Mouse (Mus musculus) left cerebral cortex, postnatal 25 days (tissue): ENCODE measurements around the gene Hist1h3a. TPM values are rescaled to one million over a fixed set of nuclear protein-coding genes. Genes with fewer than 3 reads are reported as not detected.
A peak's percentile ranks its signal among the peaks of the same experiment; 100 is the strongest.
"Not testable (repeated sequence)": the region's sequence is repeated elsewhere in the genome, so short reads cannot be mapped to it uniquely, and the experiment has no call there.

Experiments
- DNase-seq, 2 experiments: peaks; one replicate each; pipeline ENCODE4 v3.0.0; 2022; ENCODE audit warnings: low spot score in 2 of 2, mixed read lengths in 1 of 2
- intact Hi-C: fragments of 180-260 bp; cut with DNase I; formaldehyde crosslinking; loops from one replicate; pipeline ENCODE4 v1.15.1; 2025
- total RNA-seq, 2 experiments: library from RNA; stranded (reverse); gene quantifications; 2 replicates each; pipeline ENCODE4 v1.2.3; 2021

Gene Hist1h3a
- 10 to 100 TPM; 35.9 to 40.0 TPM for total RNA-seq

GRCm38 (mm10) chr13:23761871-23762821 lies at the start of gene Hist1h3a:
Gene Hist1h3a (minus strand): TSS chr13:23762386.
- intact Hi-C loops: loop anchor here (10.0 kb wide), 1 partner anchor 327 kb away; no protein-coding TSS in a partner anchor

GRCm38 (mm10) chr13:23806422-23807052 lies 44.4 kb upstream of the Hist1h3a start, which contains the start of gene Slc17a2:
Gene Slc17a2 (plus strand): TSS chr13:23806993.
- intact Hi-C loops: no loop called here
- DNase-seq: no peak

More at GRCm38 (mm10) chr13:23761871-23762821, at the start of gene Hist1h3a:
- peak; percentile 79 to 90 for DNase-seq

- intact Hi-C loops: no loop called here
These were observed 42.3 kb upstream of the Hist1h3a start for GRCm38 (mm10) chr13:23804532-23804931.

GRCm38 (mm10) chr13:23799405-23799804 lies 37.2 kb upstream of the Hist1h3a start:
- intact Hi-C loops: no loop called here
- DNase-seq: no peak

More at GRCm38 (mm10) chr13:23804532-23804931, 42.3 kb upstream of the Hist1h3a start:
- DNase-seq: no peak

GRCm38 (mm10) chr13:23792520-23792919 lies 30.3 kb upstream of the Hist1h3a start:
- intact Hi-C loops: loop anchor here (2.0 to 5.0 kb wide), 3 partner anchors 92 to 525 kb away; no protein-coding TSS in a partner anchor
- peak; percentile 54 to 64 for DNase-seq

- DNase-seq: no peak
- intact Hi-C loops: no loop called here
These were observed 16.8 kb upstream of the Hist1h3a start for GRCm38 (mm10) chr13:23779025-23779424.

GRCm38 (mm10) chr13:23778339-23778738 lies 16.2 kb upstream of the Hist1h3a start:
- no peak for DNase-seq
- intact Hi-C loops: no loop called here

GRCm38 (mm10) chr13:23772561-23773313 lies 10.6 kb upstream of the Hist1h3a start:
- peak; percentile 46 to 73 for DNase-seq

GRCm38 (mm10) chr13:23769613-23770012 lies 7.4 kb upstream of the Hist1h3a start, which contains the start of gene Trim38:
Gene Trim38 (plus strand): TSS chr13:23769913.
- not testable (repeated sequence) for DNase-seq
- intact Hi-C loops: loop anchor here (10.0 kb wide), 1 partner anchor 335 kb away; no protein-coding TSS in a partner anchor

More at GRCm38 (mm10) chr13:23772561-23773313, 10.6 kb upstream of the Hist1h3a start:
- intact Hi-C loops: no loop called here

- intact Hi-C loops: loop anchor here (10.0 kb wide), 1 partner anchor 334 kb away; no protein-coding TSS in a partner anchor
- DNase-seq: no peak
These were observed 6.7 kb upstream of the Hist1h3a start for GRCm38 (mm10) chr13:23768834-23769397.

- DNase-seq: no peak
- intact Hi-C loops: loop anchor here (10.0 kb wide), 1 partner anchor 332 kb away; no protein-coding TSS in a partner anchor
These were observed 4.6 kb upstream of the Hist1h3a start for GRCm38 (mm10) chr13:23766772-23767171.

- intact Hi-C loops: loop anchor here (10.0 kb wide), 1 partner anchor 330 kb away; no protein-coding TSS in a partner anchor
These were observed 3.0 kb upstream of the Hist1h3a start for GRCm38 (mm10) chr13:23765172-23765513.

GRCm38 (mm10) chr13:23764324-23765171 lies 2.4 kb upstream of the Hist1h3a start:
- no peak for DNase-seq
- intact Hi-C loops: loop anchor here (10.0 kb wide), 1 partner anchor 330 kb away; no protein-coding TSS in a partner anchor

More at GRCm38 (mm10) chr13:23765172-23765513, 3.0 kb upstream of the Hist1h3a start:
- DNase-seq: no peak

- peak; percentile 84 to 92 for DNase-seq
- intact Hi-C loops: loop anchor here (10.0 kb wide), 1 partner anchor 329 kb away; no protein-coding TSS in a partner anchor
These were observed 1.6 kb upstream of the Hist1h3a start, which contains the start of gene Hist1h1a for GRCm38 (mm10) chr13:23763586-23764323. Gene Hist1h1a (plus strand): TSS chr13:23763666.

GRCm38 (mm10) chr13:23763242-23763585 lies 1.0 kb upstream of the Hist1h3a start:
- intact Hi-C loops: loop anchor here (10.0 kb wide), 1 partner anchor 328 kb away; no protein-coding TSS in a partner anchor
- no peak for DNase-seq

- peak; percentile 98 to 99 for DNase-seq
- intact Hi-C loops: loop anchor here (10.0 kb wide), 1 partner anchor 326 kb away; no protein-coding TSS in a partner anchor
These were observed 968 bp downstream of the Hist1h3a start, which contains the start of gene Hist1h4a for GRCm38 (mm10) chr13:23760972-23761864. Gene Hist1h4a (minus strand): TSS chr13:23761230.
